Mouse (Mus musculus) thymus, adult 2 months (tissue): ENCODE measurements around the gene Taf1b.

ENCODE experiments used
- CTCF ChIP-seq: fragments of 200-500 bp; IDR thresholded peaks from 2 replicates; pipeline ENCODE4 v1.5.1; 2012; ENCODE audit warnings: mild to moderate bottlenecking, control low read depth, low read length, moderate library complexity, borderline replicate concordance; ENCODE audit not compliant: control insufficient read depth, poor library complexity, insufficient read depth; ENCODE audit errors: extremely low read depth
- POLR2A ChIP-seq: fragments of 200-500 bp; IDR thresholded peaks from 2 replicates; pipeline ENCODE4 v1.6.1; 2012; ENCODE audit warnings: mild to moderate bottlenecking, low read length, control low read depth, moderate library complexity; ENCODE audit not compliant: control insufficient read depth, poor library complexity, insufficient read depth; ENCODE audit errors: extremely low read depth

GRCm38 (mm10) chr12:24548885-24549284 lies 50.7 kb downstream of the Taf1b start:
- TF ChIP-seq CTCF (no peak), POLR2A (no peak)
